Mouse (Mus musculus) erythroblast, embryonic 14.5 days (primary cell): ENCODE results near the gene Zfp286. TPM values are rescaled to one million over a fixed set of nuclear protein-coding genes. Genes with fewer than 3 reads are reported as not detected.

Experiments
- H3K27me3 ChIP-seq: 2 replicates; pipeline ENCODE4 v1.6.1; 2012; ENCODE audit warnings: inconsistent platforms; ENCODE audit not compliant: control insufficient read depth
- H3K36me3 ChIP-seq: 2 replicates; pipeline ENCODE4 v1.6.1; 2012; ENCODE audit warnings: mild to moderate bottlenecking, inconsistent platforms; ENCODE audit not compliant: control insufficient read depth
- H3K4me1 ChIP-seq: 2 replicates; pipeline ENCODE4 v1.6.1; 2012; ENCODE audit warnings: inconsistent platforms; ENCODE audit not compliant: control insufficient read depth
- H3K4me3 ChIP-seq: replicated peaks from 2 replicates; pipeline ENCODE3; 2012; ENCODE audit warnings: moderate library complexity, mild to moderate bottlenecking, inconsistent platforms
- H3K9me3 ChIP-seq: 2 replicates; pipeline ENCODE4 v1.6.1; 2012; ENCODE audit warnings: low read length, inconsistent platforms, mixed read lengths; ENCODE audit not compliant: control insufficient read depth
- GATA1 ChIP-seq: IDR thresholded peaks from 2 replicates; pipeline ENCODE4 v1.6.1; 2012; ENCODE audit warnings: low read length, inconsistent platforms, mixed read lengths
- TAL1 ChIP-seq: IDR thresholded peaks from 3 replicates; pipeline ENCODE4 v1.6.1; 2012; ENCODE audit warnings: low read length, inconsistent platforms, mixed read lengths
- polyA plus RNA-seq: library from polyadenylated mRNA; stranded (reverse); fragments of >175 nt; gene quantifications from 2 replicates; pipeline ENCODE4 v1.2.3, GENCODE M21; 2012

Zfp286 gene
- 0.02 TPM in 1 of 2 replicates, not detected in the other for polyA plus RNA-seq

DNA sequence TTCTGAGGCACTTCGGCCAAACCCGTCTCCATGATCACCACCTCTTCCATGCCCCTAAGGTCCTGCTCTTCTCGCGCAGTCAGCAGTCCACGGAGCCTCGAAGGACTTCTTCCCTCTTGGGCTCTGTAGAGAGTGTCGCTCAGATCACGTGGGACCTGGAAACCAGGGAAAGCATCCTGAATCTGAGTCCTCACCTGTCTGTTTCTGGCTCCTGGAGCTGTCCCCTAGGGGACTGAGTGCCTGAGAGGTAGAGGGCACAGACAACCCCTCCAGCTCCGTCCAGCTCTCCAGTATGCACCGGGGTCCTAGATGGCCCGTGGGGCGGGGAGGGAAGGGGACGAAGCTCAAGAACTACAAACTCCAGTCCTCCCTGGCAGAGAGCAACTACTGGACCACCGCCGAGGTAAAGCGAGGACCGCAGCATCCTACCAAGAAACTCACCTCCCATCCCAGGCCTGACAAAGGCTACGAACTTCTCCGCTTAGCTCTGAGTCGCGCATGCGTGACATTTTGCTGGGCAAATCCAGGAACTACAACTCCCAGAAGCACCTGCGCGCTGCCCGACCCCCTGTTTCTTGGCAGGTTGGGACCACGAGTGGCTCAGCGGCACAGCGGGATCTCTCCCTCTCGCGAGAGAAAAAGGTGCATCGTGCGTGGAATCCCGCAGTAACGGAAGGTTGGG lies at the start of gene Zfp286:
Gene Zfp286 (minus strand): TSS at position 528 of the 682 bp plus-strand sequence.
- no peak for TF ChIP-seq GATA1
- TF ChIP-seq TAL1: no peak
- H3K27me3 ChIP-seq: no peaks in the 10 kb centered on the region
- no peaks in the 10 kb centered on the region for H3K9me3 ChIP-seq
- peak within 1 kb of the TSS; percentile 54 for H3K4me3 ChIP-seq
- H3K36me3 ChIP-seq: no peaks in the 10 kb centered on the region
- peaks cover 8% of the 10 kb centered on the region for H3K4me1 ChIP-seq

- no peaks in the 10 kb centered on the region for H3K36me3 ChIP-seq
- TF ChIP-seq GATA1 (no peak), TAL1 (no peak)
- H3K4me3 ChIP-seq: no peak overlapping the region
- no peaks in the 10 kb centered on the region for H3K27me3 ChIP-seq
- H3K9me3 ChIP-seq: no peaks in the 10 kb centered on the region
- H3K4me1 ChIP-seq: no peaks in the 10 kb centered on the region
Measured at GRCm38 (mm10) chr11:62831906-62832305, 42.6 kb upstream of the Zfp286 start.

- Histone ChIP-seq H3K9me3 (no peaks in the 10 kb centered on the region), H3K36me3 (no peaks in the 10 kb centered on the region), H3K4me1 (no peaks in the 10 kb centered on the region), H3K27me3 (no peaks in the 10 kb centered on the region), H3K4me3 (no peak overlapping the region)
- TF ChIP-seq GATA1: no peak
- no peak for TF ChIP-seq TAL1
Measured at GRCm38 (mm10) chr11:62830387-62830786, 41.1 kb upstream of the Zfp286 start.

- H3K9me3 ChIP-seq: no peaks in the 10 kb centered on the region
- no peak overlapping the region for H3K4me3 ChIP-seq
Measured at GRCm38 (mm10) chr11:62827911-62828310, 38.6 kb upstream of the Zfp286 start.

DNA sequence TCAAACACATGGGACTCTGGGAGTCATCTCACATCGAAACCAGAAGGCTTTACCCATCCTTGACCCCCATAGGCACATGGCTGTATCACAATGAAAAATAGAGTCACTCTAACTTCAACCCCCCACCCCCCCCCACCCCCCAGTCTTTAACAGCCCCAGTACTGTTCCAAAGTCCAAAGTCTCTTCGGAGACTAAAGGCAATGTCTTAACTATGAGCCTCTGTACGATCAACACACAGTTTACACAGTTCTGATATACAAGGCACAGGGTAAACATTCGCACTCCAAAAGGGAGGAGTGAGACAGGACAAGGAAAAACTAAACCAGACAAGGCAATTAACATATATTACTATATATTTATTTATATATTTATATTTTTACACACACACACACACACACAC lies 37.9 kb upstream of the Zfp286 start:
- Histone ChIP-seq H3K4me1 (no peaks in the 10 kb centered on the region), H3K27me3 (no peaks in the 10 kb centered on the region), H3K36me3 (no peaks in the 10 kb centered on the region), H3K4me3 (no peak overlapping the region), H3K9me3 (no peaks in the 10 kb centered on the region)
- TF ChIP-seq TAL1: no peak
- no peak for TF ChIP-seq GATA1

More at GRCm38 (mm10) chr11:62827911-62828310, 38.6 kb upstream of the Zfp286 start:
- TF ChIP-seq TAL1: no peak
- TF ChIP-seq GATA1: no peak
- no peaks in the 10 kb centered on the region for H3K27me3 ChIP-seq
- H3K36me3 ChIP-seq: no peaks in the 10 kb centered on the region
- no peaks in the 10 kb centered on the region for H3K4me1 ChIP-seq

- Histone ChIP-seq H3K4me3 (no peak overlapping the region), H3K9me3 (no peaks in the 10 kb centered on the region), H3K36me3 (no peaks in the 10 kb centered on the region), H3K27me3 (peaks cover 3% of the 10 kb centered on the region), H3K4me1 (no peaks in the 10 kb centered on the region)
- TF ChIP-seq TAL1 (no peak), GATA1 (no peak)
Measured at GRCm38 (mm10) chr11:62826106-62826733, 37.0 kb upstream of the Zfp286 start.

DNA sequence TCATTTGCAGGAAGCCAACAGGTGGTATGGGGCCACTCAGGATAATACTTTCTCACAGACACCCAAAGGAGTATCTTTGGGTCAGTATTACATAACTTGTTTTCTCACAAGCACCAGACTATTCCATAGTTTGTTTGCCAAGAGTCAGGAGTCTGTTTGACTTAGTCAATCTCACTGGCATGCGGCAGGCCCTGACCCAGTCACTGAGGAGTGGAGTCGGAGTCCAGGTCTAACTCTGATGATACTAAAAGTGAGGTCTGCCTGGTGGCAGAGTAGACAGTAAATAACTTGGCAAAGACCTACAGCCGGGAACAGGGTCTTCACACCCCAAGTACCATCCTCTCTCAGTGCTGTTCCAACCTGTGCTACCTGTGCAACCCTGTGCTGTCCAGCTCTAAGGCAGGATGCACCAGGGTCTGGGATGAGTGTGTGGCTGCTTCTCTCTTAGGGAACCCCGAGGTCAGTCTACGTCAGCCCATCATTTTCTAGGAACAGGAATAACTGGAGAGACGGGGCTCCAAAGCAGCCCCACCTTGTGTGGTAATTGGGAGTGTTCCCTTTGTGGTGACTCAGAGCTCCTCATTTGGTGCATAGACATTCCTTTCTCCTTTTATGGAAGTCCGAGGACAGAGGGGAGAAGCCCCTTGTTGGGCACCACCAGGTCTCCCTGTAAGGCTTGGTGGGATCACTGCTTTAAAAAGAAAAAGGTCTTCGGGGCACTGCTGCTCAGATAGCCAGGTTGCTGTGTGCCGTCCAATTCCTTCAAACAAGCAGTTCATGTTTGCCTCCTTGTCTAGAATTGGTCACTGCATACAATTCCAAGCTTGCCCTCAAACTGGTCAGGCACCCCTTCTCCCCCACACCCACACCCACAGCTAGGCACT lies 36.2 kb upstream of the Zfp286 start:
- Histone ChIP-seq H3K9me3 (no peaks in the 10 kb centered on the region), H3K4me1 (peaks cover 3% of the 10 kb centered on the region), H3K4me3 (no peak overlapping the region), H3K27me3 (peaks cover 10% of the 10 kb centered on the region), H3K36me3 (no peaks in the 10 kb centered on the region)
- TF ChIP-seq TAL1 (no peak), GATA1 (no peak)

- no peak overlapping the region for H3K4me3 ChIP-seq
- TF ChIP-seq TAL1 (no peak), GATA1 (no peak)
Measured at GRCm38 (mm10) chr11:62824211-62824610, 34.9 kb upstream of the Zfp286 start.

DNA sequence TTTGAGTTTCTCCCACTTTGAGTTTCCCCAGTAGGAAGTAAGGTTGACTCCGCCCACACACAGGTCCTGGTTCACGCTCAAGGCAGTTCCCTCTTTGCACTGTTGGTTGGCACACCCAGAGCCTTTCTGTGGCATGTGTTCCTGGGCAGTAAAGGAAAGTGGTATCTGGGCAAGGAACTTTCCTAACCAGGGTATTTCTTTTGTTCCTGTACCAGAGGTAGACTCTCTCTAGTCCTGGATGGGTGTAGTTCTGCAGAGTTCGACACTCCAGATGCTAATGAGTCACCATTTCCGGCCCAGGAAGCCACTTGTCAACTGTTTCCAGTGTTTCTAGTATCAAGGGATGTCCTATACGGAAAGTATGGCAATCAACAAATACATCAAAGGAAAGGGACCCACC lies 32.6 kb upstream of the Zfp286 start:
- Histone ChIP-seq H3K4me1 (peaks cover 8% of the 10 kb centered on the region), H3K4me3 (no peak overlapping the region)

More at GRCm38 (mm10) chr11:62824211-62824610, 34.9 kb upstream of the Zfp286 start:
- Histone ChIP-seq H3K9me3 (no peaks in the 10 kb centered on the region), H3K36me3 (no peaks in the 10 kb centered on the region), H3K27me3 (peaks cover 19% of the 10 kb centered on the region), H3K4me1 (peaks cover 8% of the 10 kb centered on the region)

More for the DNA sequence above, 32.6 kb upstream of the Zfp286 start:
- Histone ChIP-seq H3K27me3 (peaks cover 22% of the 10 kb centered on the region), H3K36me3 (no peaks in the 10 kb centered on the region), H3K9me3 (no peaks in the 10 kb centered on the region)
- no peak for TF ChIP-seq TAL1
- TF ChIP-seq GATA1: no peak
